ENCODE assay signal across 8 mouse cellular contexts in the genomic region with DNA sequence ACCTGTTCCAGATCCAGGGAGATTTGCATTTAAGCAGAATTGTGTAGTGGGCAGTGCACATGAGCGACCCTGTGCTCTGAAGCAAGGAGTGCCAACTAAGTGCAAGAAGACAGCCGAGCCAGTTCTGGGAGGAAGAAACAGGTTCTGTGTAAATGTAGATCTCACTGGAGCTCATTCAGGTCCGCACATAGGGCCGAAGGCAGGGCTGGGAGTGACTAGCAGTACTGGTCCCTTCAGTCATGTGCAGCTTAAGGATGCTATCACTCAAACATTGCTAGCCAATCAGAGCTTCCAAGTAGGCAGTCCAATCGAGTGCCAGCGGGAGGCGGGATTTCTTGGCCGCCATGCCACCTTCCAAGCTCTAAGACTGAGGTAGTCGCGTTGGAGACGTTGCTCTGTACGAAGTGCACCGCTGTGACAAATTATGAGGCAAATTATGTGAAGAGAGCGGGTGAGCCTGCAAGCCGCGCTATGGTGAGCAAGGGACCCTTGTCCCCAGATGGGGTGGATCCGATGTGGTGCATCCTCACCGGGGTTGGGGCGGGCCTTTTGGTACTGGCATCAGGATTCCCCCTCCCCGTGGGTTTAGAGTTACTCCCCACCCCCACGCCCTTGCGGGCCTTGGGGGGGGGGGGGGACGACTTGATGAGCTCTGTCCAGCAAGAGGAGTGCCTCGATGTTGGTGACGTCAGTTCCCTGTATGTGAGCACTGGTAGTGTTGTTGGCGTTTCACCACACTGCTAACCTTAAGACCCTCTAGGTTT. TPM values are rescaled to one million over a fixed set of nuclear protein-coding genes. Genes with fewer than 3 reads are reported as not detected.
DNase-seq lines count a peak whose midpoint lies in the region; ATAC-seq and TF ChIP-seq lines count a peak whose summit lies in the region.

No protein-coding gene starts in this region.

- ATAC-seq in activated CD4-positive, CD25-positive, alpha-beta regulatory T cell, adult 4 months, result peak; percentile 86

- H3K27me3 ChIP-seq in megakaryocyte, embryonic 14.5 days (replicated peaks), result no peaks in the 10 kb centered on the region

- peak; percentile 91 to 92 for DNase-seq in gastrocnemius, adult 8-10 months (ENCODE audit: low spot score in 2 of 2)
- peak; percentile 82 for DNase-seq in hindlimb bud, embryonic 11.5 days (ENCODE audit: extremely low spot score, low read depth, low spot score)
- DNase-seq in left cerebral cortex, adult 8-10 months (ENCODE audit: low spot score in 2 of 2), result peak; percentile 92 to 93
- DNase-seq in right cerebral cortex, postnatal 10 days (ENCODE audit: low spot score in 2 of 2), result peak; percentile 95 to 97
- peak; percentile 72 for DNase-seq in urinary bladder, postnatal 25 days (ENCODE audit: low spot score)

- H3K36me3 ChIP-seq in megakaryocyte, embryonic 14.5 days (replicated peaks; ENCODE audit: low read length), result peaks cover 40% of the 10 kb centered on the region

- no peaks in the 10 kb centered on the region for H3K4me1 ChIP-seq in cortical plate, adult 2 months (ENCODE audit: control insufficient read depth, insufficient read depth, low read length)
- H3K4me1 ChIP-seq in megakaryocyte, embryonic 14.5 days, result peaks cover 27% of the 10 kb centered on the region

- peak; percentile 88 for TF ChIP-seq POLR2A in cortical plate, adult 2 months (IDR thresholded peaks at IDR 0.05; ENCODE audit: extremely low read depth, insufficient read depth, low read length)

- peak overlapping the region; percentile 97 for H3K27ac ChIP-seq in cortical plate, adult 2 months (ENCODE audit: insufficient read depth, low read length)

- peak overlapping the region; percentile 75 for H3K4me3 ChIP-seq in cortical plate, adult 2 months (ENCODE audit: insufficient read depth, low read length)
- peak overlapping the region; percentile 97 for H3K4me3 ChIP-seq in megakaryocyte, embryonic 14.5 days (replicated peaks)

- peaks cover 7% of the 10 kb centered on the region for H3K9me3 ChIP-seq in megakaryocyte, embryonic 14.5 days

- no peak for TF ChIP-seq CTCF in cortical plate, adult 2 months (IDR thresholded peaks at IDR 0.05; ENCODE audit: extremely low read depth, insufficient read depth, low read length)

RNA-seq across cellular contexts. Expression of a gene that starts 0.4 kb away (rescaled TPM):
- 1 to 10 TPM; 9.2 to 9.7 TPM for polyA plus RNA-seq in activated CD4-positive, CD25-positive, alpha-beta regulatory T cell, adult 4 months (2017; shearing (Covaris generic))
- polyA plus RNA-seq in cortical plate, adult 2 months (2012; rRNA removed), result 16.3 and 17.9 TPM in 2 replicates
- 10 to 100 TPM; 10.8 to 13.9 (median 12.6) TPM for total RNA-seq in gastrocnemius, adult 8-10 months (2022)
- total RNA-seq in left cerebral cortex, adult 8-10 months (2022), result 10 to 100 TPM; 36.5 to 42.9 (median 41.3) TPM
- 0.08 TPM in 1 of 2 replicates, not detected in the other for polyA plus RNA-seq in megakaryocyte, embryonic 14.5 days (2012; ENCODE audit: insufficient read depth, low replicate concordance)

RNA-seq across cellular contexts. Expression of a gene that starts 34.4 kb away (rescaled TPM):
- polyA plus RNA-seq in activated CD4-positive, CD25-positive, alpha-beta regulatory T cell, adult 4 months (2017; shearing (Covaris generic)), result 10 to 100 TPM; 16.1 to 19.1 TPM
- 13.7 and 14.1 TPM in 2 replicates for polyA plus RNA-seq in cortical plate, adult 2 months (2012; rRNA removed)
- 10 to 100 TPM in 3 of 4 experiments, 1 to 10 TPM in 1; 9.7 to 14.9 (median 13.0) TPM for total RNA-seq in gastrocnemius, adult 8-10 months (2022)
- total RNA-seq in left cerebral cortex, adult 8-10 months (2022), result 10 to 100 TPM; 29.2 to 42.3 (median 35.2) TPM
- polyA plus RNA-seq in megakaryocyte, embryonic 14.5 days (2012; ENCODE audit: insufficient read depth, low replicate concordance), result 0.68 TPM in 1 of 2 replicates, not detected in the other

RNA-seq across cellular contexts. Expression of a gene that starts 59.9 kb away (rescaled TPM):
- polyA plus RNA-seq in activated CD4-positive, CD25-positive, alpha-beta regulatory T cell, adult 4 months (2017; shearing (Covaris generic)), result not detected
- not detected in 2 replicates for polyA plus RNA-seq in cortical plate, adult 2 months (2012; rRNA removed)
- total RNA-seq in gastrocnemius, adult 8-10 months (2022), result not detected
- total RNA-seq in left cerebral cortex, adult 8-10 months (2022), result not detected
- not detected in 2 replicates for polyA plus RNA-seq in megakaryocyte, embryonic 14.5 days (2012; ENCODE audit: insufficient read depth, low replicate concordance)

Comparison
In these comparisons a context has a peak if more than half of its experiments do, and no peak if none do; other contexts are left out.
1. Peak in every context shown above with its lines: DNase-seq, ATAC-seq, H3K4me3 ChIP-seq and H3K27ac ChIP-seq.